Mouse (Mus musculus): ENCODE measurements around the gene Cldn4. TPM values are rescaled to one million over a fixed set of nuclear protein-coding genes. Genes with fewer than 3 reads are reported as not detected.
"Not testable (repeated sequence)": the region's sequence is repeated elsewhere in the genome, so short reads cannot be mapped to it uniquely, and the experiment has no call there.

Gene Cldn4
- polyA plus RNA-seq, 1 experiment from 2014 or later: 6.1 TPM

- no peak overlapping the region for H3K9ac ChIP-seq
- 55% methylated on average over 2 of the region's 2 CpGs for WGBS
Observed at GRCm38 (mm10) chr5:134974921-134975320, 28.2 kb upstream of the Cldn4 start.

DNA sequence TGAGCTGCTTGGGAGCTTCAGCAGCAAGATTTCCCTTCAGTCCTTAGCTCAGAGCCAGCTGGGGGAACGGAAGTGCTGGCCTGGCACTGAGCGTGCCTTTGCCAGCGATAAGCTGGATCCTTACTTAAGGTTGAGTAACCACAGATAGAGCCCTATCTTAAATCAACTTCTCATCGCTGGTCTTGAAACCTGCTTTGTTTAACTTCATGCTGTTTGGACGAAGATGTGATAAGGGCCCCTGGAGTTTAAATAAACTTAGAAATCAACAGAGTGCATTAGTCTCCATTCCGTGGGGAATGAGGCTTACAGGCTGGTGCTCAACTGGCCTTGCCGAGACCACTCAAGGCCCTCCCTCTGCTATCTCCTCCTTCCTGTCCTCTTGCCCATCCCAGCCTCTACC lies 27.6 kb upstream of the Cldn4 start:
- Histone ChIP-seq H3K9ac (no peak overlapping the region), H3K27ac (no peak overlapping the region), H3K9me3 (replicated peaks) (no peaks in the 10 kb centered on the region), H3K4me1 (no peaks in the 10 kb centered on the region), H3K36me3 (no peaks in the 10 kb centered on the region), H3K4me3 (no peak overlapping the region), H3K4me2 (replicated peaks) (no peak overlapping the region), H3K27me3 (0 out of 2 replicates have a peak, but pooled peaks cover 3% of the 10 kb centered on the region)
- ATAC-seq (ENCODE audit: low FRiP score): no peak
- WGBS: 68% methylated on average over 7 of the region's 7 CpGs

More at GRCm38 (mm10) chr5:134974921-134975320, 28.2 kb upstream of the Cldn4 start:
- no peak overlapping the region for H3K4me3 ChIP-seq
- no peaks in the 10 kb centered on the region for H3K4me1 ChIP-seq
- no peaks in the 10 kb centered on the region for H3K9me3 ChIP-seq (replicated peaks)
- no peak overlapping the region for H3K27ac ChIP-seq
- no peak overlapping the region for H3K4me2 ChIP-seq (replicated peaks)
- ATAC-seq (ENCODE audit: low FRiP score): no peak
- H3K27me3 ChIP-seq: 0 out of 2 replicates have a peak, but pooled peaks cover 3% of the 10 kb centered on the region
- H3K36me3 ChIP-seq: no peaks in the 10 kb centered on the region

DNA sequence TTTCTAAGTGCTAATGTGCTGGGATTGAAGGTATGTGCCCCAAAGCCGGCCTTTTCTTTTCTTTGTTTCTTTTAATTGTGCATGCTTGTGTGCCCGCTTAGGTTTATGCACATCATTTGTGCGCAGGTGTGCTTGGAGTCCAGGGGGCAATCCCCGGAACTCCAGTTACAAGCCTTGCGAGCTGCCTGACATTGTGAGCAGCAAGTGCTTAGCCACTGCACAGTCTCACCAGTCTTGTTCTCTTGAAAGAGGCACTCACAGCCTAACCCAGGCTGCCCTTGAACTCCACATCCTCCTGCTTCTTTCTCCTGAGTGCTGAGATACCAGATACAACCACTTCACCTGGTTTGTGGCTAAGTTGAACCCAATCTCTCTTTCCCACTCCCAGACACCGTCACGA lies 26.8 kb upstream of the Cldn4 start:
- no peak overlapping the region for H3K4me3 ChIP-seq
- 0 out of 2 replicates have a peak, but pooled peaks cover 3% of the 10 kb centered on the region for H3K27me3 ChIP-seq
- 89% methylated on average over 7 of the region's 7 CpGs for WGBS
- ATAC-seq (ENCODE audit: low FRiP score): no peak
- no peaks in the 10 kb centered on the region for H3K9me3 ChIP-seq (replicated peaks)
- H3K36me3 ChIP-seq: no peaks in the 10 kb centered on the region
- H3K27ac ChIP-seq: no peak overlapping the region
- no peak overlapping the region for H3K9ac ChIP-seq
- no peaks in the 10 kb centered on the region for H3K4me1 ChIP-seq
- H3K4me2 ChIP-seq (replicated peaks): no peak overlapping the region

- Histone ChIP-seq H3K4me1 (no peaks in the 10 kb centered on the region), H3K36me3 (no peaks in the 10 kb centered on the region), H3K27me3 (0 out of 2 replicates have a peak, but pooled peaks cover 3% of the 10 kb centered on the region), H3K4me3 (no peak overlapping the region), H3K9me3 (replicated peaks) (no peaks in the 10 kb centered on the region), H3K27ac (no peak overlapping the region), H3K4me2 (replicated peaks) (no peak overlapping the region), H3K9ac (no peak overlapping the region)
- no peak for ATAC-seq (ENCODE audit: low FRiP score)
Observed at GRCm38 (mm10) chr5:134973081-134973480, 26.3 kb upstream of the Cldn4 start.

- Histone ChIP-seq H3K27me3 (peaks cover 6% of the 10 kb centered on the region; the same call in 1 of the 2 replicates), H3K4me2 (replicated peaks) (no peak overlapping the region), H3K27ac (no peak overlapping the region), H3K4me1 (peaks cover 8% of the 10 kb centered on the region), H3K9me3 (replicated peaks) (no peaks in the 10 kb centered on the region), H3K4me3 (no peak overlapping the region), H3K36me3 (no peaks in the 10 kb centered on the region), H3K9ac (no peak overlapping the region)
- WGBS: 83% methylated on average over 8 of the region's 8 CpGs
- ATAC-seq (ENCODE audit: low FRiP score): no peak
Observed at GRCm38 (mm10) chr5:134970671-134971070, 23.9 kb upstream of the Cldn4 start.

DNA sequence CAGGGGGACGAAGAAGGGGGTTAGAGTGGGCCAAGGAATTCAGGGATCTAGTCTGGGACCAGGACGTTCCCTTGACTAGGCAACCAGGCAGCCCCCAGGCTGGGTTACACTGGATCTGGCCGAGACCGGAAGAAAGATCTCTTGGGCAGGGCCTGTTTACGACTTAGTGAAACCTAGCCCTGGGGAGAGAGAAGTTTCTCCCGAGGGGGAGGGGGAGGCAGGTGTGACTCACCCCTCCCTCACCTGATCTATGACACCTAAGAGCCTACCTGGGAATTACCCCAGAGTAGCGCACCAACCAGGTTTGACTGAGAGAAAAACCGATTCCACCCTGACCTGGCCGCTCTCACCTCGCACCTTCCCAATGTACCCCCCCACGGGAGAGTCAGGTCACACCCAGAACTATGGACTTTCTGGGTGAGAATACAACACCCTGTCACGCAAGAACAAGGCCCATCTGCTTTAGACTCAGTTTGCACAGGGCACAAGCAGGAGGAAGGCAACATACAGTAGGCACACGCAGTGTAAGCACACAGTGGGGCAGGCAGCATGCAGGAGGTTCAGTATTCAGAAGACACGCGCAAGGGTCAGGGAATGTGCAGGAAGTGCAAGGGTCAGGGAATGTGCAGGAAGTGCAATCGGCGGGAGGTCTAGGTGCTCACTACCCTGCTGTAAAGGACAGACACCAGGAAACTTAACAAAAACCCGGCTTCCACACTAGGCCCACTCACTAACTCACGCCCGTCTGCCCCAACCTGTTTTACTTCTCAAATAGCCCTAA lies 20.6 kb upstream of the Cldn4 start:
- WGBS: 74% methylated on average over 20 of the region's 20 CpGs
- Histone ChIP-seq H3K27me3 (peaks cover 3% of the 10 kb centered on the region; the same call in 1 of the 2 replicates), H3K4me3 (no peak overlapping the region), H3K4me1 (peaks cover 8% of the 10 kb centered on the region), H3K36me3 (no peaks in the 10 kb centered on the region), H3K4me2 (replicated peaks) (no peak overlapping the region), H3K27ac (no peak overlapping the region), H3K9ac (no peak overlapping the region), H3K9me3 (replicated peaks) (no peaks in the 10 kb centered on the region)
- no peak for ATAC-seq (ENCODE audit: low FRiP score)

GRCm38 (mm10) chr5:134965852-134966821 lies 19.4 kb upstream of the Cldn4 start:
- H3K4me1 ChIP-seq: peaks cover 8% of the 10 kb centered on the region
- ATAC-seq (ENCODE audit: low FRiP score): 0 out of 2 replicates have a peak, but pooled peaks have one; percentile 29
- peaks cover 3% of the 10 kb centered on the region; the same call in 1 of the 2 replicates for H3K27me3 ChIP-seq
- H3K9me3 ChIP-seq (replicated peaks): no peaks in the 10 kb centered on the region
- no peak overlapping the region for H3K9ac ChIP-seq
- 6% methylated on average over 33 of the region's 33 CpGs for WGBS
- no peaks in the 10 kb centered on the region for H3K36me3 ChIP-seq
- H3K4me3 ChIP-seq: peak overlapping the region; percentile 12
- H3K27ac ChIP-seq: no peak overlapping the region
- peak overlapping the region; percentile 46 for H3K4me2 ChIP-seq (replicated peaks)

- H3K9me3 ChIP-seq (replicated peaks): no peaks in the 10 kb centered on the region
- peak overlapping the region; percentile 12; the same call in 1 of the 2 replicates for H3K4me3 ChIP-seq
- H3K27ac ChIP-seq: no peak overlapping the region
- H3K27me3 ChIP-seq: peaks cover 3% of the 10 kb centered on the region; the same call in 1 of the 2 replicates
- no peaks in the 10 kb centered on the region for H3K36me3 ChIP-seq
- H3K4me2 ChIP-seq (replicated peaks): peak overlapping the region; percentile 46
- peaks cover 8% of the 10 kb centered on the region for H3K4me1 ChIP-seq
- ATAC-seq (ENCODE audit: low FRiP score): no peak
- 4% methylated on average over 10 of the region's 10 CpGs for WGBS
- H3K9ac ChIP-seq: no peak overlapping the region
Observed at GRCm38 (mm10) chr5:134965473-134965851, 18.7 kb upstream of the Cldn4 start.

- not testable (repeated sequence) for H3K9ac ChIP-seq; H3K9me3 ChIP-seq (replicated peaks); H3K4me1 ChIP-seq; H3K4me2 ChIP-seq (replicated peaks); H3K27ac ChIP-seq; ATAC-seq (ENCODE audit: low FRiP score); H3K36me3 ChIP-seq; H3K4me3 ChIP-seq; H3K27me3 ChIP-seq
Observed at GRCm38 (mm10) chr5:134964655-134965054, 17.9 kb upstream of the Cldn4 start.

DNA sequence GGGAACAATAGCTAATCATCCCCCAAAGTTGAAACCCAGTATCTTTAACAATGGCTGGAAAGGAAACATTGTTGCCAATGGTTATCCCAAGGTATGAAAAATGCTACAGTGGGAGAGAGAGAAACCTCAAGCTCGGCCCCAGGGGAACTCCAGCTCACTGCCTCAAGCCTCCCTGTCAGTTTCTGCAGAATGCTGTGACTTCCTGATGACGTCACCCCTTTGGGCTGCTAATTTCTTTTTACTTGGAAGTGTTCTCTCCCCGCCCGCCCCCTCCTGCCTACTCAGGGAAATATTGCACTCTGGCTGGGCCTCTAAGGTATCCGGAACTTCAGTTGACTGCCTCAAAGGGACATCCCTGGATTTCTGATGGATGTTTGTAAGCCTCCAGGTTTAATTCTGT lies 16.8 kb upstream of the Cldn4 start:
- no peak overlapping the region for H3K9ac ChIP-seq
- H3K4me2 ChIP-seq (replicated peaks): no peak overlapping the region
- no peak for ATAC-seq (ENCODE audit: low FRiP score)
- no peak overlapping the region for H3K4me3 ChIP-seq
- H3K4me1 ChIP-seq: peaks cover 8% of the 10 kb centered on the region
- no peaks in the 10 kb centered on the region for H3K36me3 ChIP-seq
- no peak overlapping the region for H3K27ac ChIP-seq
- 39% methylated on average over 5 of the region's 5 CpGs for WGBS
- H3K27me3 ChIP-seq: peaks cover 3% of the 10 kb centered on the region; the same call in 1 of the 2 replicates
- no peaks in the 10 kb centered on the region for H3K9me3 ChIP-seq (replicated peaks)

DNA sequence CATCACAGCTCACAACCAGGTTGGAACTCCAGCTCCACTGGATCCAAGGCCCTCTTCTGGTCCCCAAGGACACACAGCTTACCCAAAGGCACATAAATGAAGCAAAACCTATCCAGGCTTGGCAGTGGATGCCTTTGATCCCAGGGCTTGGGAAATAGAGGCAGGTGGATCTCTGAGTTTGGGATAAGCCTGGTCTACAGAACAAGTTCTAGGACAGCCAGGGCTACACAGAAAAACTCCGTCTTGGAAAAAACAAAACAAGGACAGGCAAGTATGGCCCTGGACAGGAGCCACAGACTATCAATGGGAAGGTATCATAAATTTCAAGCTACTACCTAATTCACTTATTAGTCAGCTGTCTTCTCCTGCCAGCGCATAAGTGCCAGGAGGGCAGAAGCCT lies 14.8 kb upstream of the Cldn4 start:
- 94% methylated on average over 2 of the region's 2 CpGs for WGBS
- Histone ChIP-seq H3K27me3 (peaks cover under 1% of the 10 kb centered on the region; the same call in 1 of the 2 replicates), H3K4me3 (no peak overlapping the region), H3K9me3 (replicated peaks) (no peaks in the 10 kb centered on the region), H3K9ac (no peak overlapping the region), H3K4me2 (replicated peaks) (no peak overlapping the region), H3K36me3 (no peaks in the 10 kb centered on the region), H3K4me1 (peaks cover 8% of the 10 kb centered on the region), H3K27ac (no peak overlapping the region)
- no peak for ATAC-seq (ENCODE audit: low FRiP score)

GRCm38 (mm10) chr5:134960430-134960829 lies 13.7 kb upstream of the Cldn4 start:
- H3K9me3 ChIP-seq (replicated peaks): no peaks in the 10 kb centered on the region
- no peaks in the 10 kb centered on the region for H3K4me1 ChIP-seq
- no peak overlapping the region for H3K27ac ChIP-seq
- WGBS: 75% methylated on average over 2 of the region's 2 CpGs
- no peaks in the 10 kb centered on the region for H3K36me3 ChIP-seq
- H3K27me3 ChIP-seq: no peaks in the 10 kb centered on the region
- ATAC-seq (ENCODE audit: low FRiP score): no peak
- no peak overlapping the region for H3K9ac ChIP-seq
- no peak overlapping the region for H3K4me3 ChIP-seq
- no peak overlapping the region for H3K4me2 ChIP-seq (replicated peaks)
